Mouse (Mus musculus) B cell, adult (primary cell): ENCODE data around the gene Vax2. TPM values are rescaled to one million over a fixed set of nuclear protein-coding genes. Genes with fewer than 3 reads are reported as not detected.

Source experiments
- total RNA-seq: library from RNA; stranded (reverse); gene quantifications from 4 replicates; pipeline ENCODE4 v1.2.4, GENCODE M21; 2023; ENCODE audit not compliant: inconsistent age

The Vax2 gene
- total RNA-seq, result not detected in 4 replicates

DNA sequence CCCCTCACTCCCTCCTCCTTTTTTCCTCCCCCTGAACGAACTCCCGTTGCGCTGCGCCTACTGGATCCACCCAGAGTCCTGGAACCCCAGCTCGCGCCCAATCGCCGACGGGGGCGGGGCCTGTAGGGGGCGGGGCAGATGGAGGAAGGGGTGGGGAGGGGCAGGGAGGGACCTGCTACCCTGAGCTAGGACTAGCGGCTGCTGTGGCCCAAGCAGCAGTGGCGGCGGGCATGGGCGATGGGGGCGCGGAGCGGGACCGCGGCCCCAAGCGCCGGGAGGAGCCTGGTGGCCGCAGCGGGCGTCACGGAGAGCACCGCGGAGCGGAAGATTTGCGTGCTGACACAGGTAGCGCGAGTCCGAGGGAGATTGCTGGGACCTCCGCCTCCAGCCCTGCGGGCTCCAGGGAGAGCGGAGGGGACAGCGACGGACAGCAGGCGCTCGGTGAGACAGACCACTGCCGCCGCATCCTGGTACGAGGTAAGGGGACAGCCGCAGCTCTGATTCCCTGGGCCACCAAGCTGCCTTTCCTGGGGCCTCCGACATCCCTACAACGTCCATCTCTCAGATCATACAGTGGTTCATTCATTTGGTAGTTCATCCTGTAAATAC lies at the start of gene Vax2:
Gene Vax2, plus strand, starts transcription at position 198 of the 609 bp plus-strand sequence.

DNA sequence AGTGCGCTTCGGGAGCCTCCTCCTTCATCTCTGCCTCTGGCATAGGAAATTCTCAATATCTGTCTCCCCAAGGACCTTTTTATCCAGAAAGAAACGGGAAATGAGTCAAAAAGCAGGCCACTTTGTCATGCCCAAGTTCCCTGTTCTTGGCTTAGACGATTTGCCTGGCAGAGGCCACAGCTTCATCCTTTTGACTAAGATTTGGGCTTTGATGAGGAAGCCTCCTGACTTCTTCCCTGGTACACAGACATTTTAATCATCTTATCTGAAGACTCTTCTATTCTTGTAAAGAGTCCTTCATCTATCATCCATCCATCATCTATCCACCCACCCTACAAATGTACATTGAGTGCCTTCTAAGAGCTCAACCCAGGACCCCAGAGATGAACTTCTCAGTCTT lies 33.3 kb upstream of the Vax2 start, which contains the start of gene Cd207:
Gene Cd207, minus strand, starts transcription at position 101 of the 400 bp plus-strand sequence.

DNA sequence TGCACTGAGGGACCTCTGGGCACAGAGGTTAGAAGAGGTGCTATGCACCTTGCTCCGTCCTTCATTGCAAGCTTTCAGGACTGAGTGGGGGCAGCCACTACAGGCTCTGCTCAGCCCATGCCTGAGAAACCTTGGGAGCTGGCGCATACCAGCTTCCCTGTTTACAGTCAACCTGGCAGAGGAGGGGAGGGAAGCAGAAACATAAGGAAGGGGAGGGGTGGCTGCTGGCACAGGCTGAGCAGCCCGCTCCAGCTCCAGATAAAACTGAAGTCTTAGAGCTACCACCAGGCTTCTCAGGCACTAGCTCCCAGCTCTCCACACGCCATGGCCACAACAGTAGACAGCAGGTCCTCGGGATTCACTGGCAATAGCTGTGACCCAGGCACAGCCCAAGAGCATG lies 31.7 kb downstream of the Vax2 start, which contains the start of gene Atp6v1b1:
Gene Atp6v1b1, plus strand, starts transcription at position 230 of the 400 bp plus-strand sequence.

DNA sequence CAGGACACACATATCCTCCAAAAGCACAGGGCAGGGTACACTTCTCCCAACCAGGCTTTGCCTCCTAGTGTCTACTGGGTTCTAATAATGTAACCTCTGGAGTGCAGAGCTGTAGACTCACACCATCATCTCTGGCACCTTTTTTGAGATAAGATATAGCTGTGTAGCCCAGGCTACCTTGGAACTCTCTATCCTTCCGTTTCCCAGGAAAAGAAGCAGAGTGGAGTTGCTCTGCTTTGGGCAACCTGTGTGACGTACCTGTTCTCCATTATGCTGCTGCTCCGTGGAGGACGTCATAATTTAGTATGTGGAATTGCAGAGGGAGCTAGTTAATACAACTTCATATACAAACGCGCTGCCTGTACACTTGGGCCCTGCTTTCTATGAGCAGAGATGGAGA lies 51.3 kb downstream of the Vax2 start, which contains the start of gene Ankrd53:
Gene Ankrd53, plus strand, starts transcription at position 301 of the 400 bp plus-strand sequence.

DNA sequence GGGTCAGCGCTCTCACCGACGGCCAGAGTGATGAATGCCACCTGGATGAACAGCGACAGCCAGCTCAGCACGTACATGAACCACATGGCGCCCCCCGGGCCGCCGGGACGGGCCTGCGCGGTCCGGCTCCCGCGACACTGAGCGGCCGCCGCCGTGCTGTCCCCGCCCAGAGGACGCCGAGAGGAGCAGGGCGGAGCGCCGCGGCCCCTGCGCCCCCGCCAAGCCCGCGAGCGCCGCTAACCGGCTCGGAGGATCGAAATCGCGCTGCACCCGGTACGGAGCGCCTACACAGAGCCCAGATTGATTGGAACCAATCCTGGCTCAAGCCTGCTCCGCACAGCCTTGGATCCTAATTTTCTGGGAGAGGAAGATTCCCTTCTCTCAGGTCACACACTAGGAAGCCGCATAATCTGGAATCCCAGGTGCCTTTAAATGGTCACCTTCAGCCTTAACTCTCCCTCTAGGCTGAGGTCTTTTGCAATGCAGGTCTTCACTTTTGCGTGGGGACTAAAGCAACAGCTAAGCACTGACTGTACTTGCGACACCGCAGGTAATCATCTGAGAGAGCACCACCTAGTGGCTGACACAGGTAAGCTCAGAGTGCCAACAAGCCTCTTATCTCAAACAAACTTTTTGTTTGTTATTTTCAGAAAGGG lies 64.7 kb downstream of the Vax2 start, which contains the start of gene Tex261:
Gene Tex261, minus strand, starts transcription at position 176 of the 656 bp plus-strand sequence.

Other genes with a start within 250 kb of the Vax2 start
- 46.6 to 57.3 TPM (median 52.9 TPM) in 4 replicates for gene Dguok, start 204.3 kb upstream of the Vax2 start, total RNA-seq
- gene Actg2, start 175.0 kb upstream of the Vax2 start, total RNA-seq, result not detected in 4 replicates
- gene Stambp, start 138.5 kb upstream of the Vax2 start, total RNA-seq, result 16.4 to 18.9 TPM (median 17.0 TPM) in 4 replicates
- not detected in 4 replicates for gene Clec4f, start 55.1 kb upstream of the Vax2 start, total RNA-seq
- not detected in 4 replicates for gene Cd207, start 33.4 kb upstream of the Vax2 start, total RNA-seq
- gene Atp6v1b1, start 31.7 kb downstream of the Vax2 start, total RNA-seq, result not detected in 4 replicates
- not detected in 4 replicates for gene Ankrd53, start 51.4 kb downstream of the Vax2 start, total RNA-seq
- gene Tex261, start 64.5 kb downstream of the Vax2 start, total RNA-seq, result 35.1 to 55.5 TPM (median 42.6 TPM) in 4 replicates
- gene Nagk, start 83.7 kb downstream of the Vax2 start, total RNA-seq, result 16.2 to 23.1 TPM (median 18.3 TPM) in 4 replicates
- gene Paip2b, start 120.5 kb downstream of the Vax2 start, total RNA-seq, result 42.9 to 46.6 TPM (median 43.6 TPM) in 4 replicates
- 152 to 167 TPM (median 156 TPM) in 4 replicates for gene Zfp638, start 155.8 kb downstream of the Vax2 start, total RNA-seq